Mouse (Mus musculus): ENCODE results near the gene Avpr2. TPM values are rescaled to one million over a fixed set of nuclear protein-coding genes. Genes with fewer than 3 reads are reported as not detected.

Avpr2 gene
- polyA plus RNA-seq, 1 experiment: 0.05 TPM

DNA sequence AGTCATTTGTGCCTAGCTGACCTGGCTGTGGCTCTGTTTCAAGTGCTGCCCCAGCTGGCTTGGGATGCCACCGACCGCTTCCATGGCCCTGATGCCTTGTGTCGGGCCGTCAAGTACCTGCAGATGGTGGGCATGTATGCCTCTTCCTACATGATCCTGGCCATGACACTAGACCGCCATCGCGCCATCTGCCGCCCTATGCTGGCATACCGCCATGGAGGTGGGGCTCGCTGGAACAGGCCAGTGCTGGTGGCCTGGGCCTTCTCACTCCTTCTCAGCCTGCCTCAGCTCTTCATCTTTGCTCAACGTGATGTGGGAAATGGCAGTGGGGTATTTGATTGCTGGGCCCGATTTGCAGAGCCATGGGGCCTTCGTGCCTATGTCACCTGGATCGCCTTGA is 931 bp downstream of the Avpr2 start:
- Histone ChIP-seq H3K27ac (ENCODE audit: insufficient read depth, low read length) (no peak overlapping the region), H3K4me1 (ENCODE audit: control insufficient read depth, insufficient read depth, insufficient read length) (no peaks in the 10 kb centered on the region), H3K4me3 (ENCODE audit: extremely low read depth, insufficient read depth, insufficient read length) (no peak overlapping the region), H3K36me3 (ENCODE audit: control insufficient read depth, insufficient read depth, low read length) (peaks cover 12% of the 10 kb centered on the region; the same call in 1 of the 2 replicates), H3K27me3 (ENCODE audit: control insufficient read depth, insufficient read depth, low read length) (no peaks in the 10 kb centered on the region)
- TF ChIP-seq CTCF (IDR thresholded peaks at IDR 0.05; ENCODE audit: extremely low read depth, insufficient read depth, insufficient read length, insufficient replicate concordance): no peak
- TF ChIP-seq POLR2A (IDR thresholded peaks at IDR 0.05; ENCODE audit: low read depth, low read length): no peak
- WGBS: 92% methylated on average over 14 of the region's 14 CpGs
- no peak for DNase-seq (ENCODE audit: low read depth in 1 of 2, low spot score in 2 of 2)

DNA sequence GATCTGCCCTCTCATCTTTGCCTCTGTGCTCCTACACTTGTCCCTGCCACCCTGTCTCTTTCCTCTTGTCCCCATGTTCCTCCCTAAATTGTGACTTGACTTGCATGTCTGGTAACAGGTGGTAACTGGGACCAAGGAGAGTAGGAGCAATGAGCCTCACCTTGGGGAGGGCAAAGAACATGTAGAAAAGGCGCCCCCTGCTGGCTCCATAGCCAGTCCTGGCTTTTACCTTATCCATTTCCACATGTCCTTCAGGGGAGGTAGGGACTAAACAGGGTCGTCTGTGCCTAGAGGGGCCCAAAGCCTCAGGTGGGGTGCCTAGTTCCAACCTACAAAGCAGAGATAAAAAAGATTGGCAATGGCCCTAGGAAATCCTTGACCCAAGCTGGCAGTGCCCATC is 3.8 kb downstream of the Avpr2 start, which contains the start of gene L1cam:
Gene L1cam (minus strand): TSS at position 387 of the 400 bp plus-strand sequence.
- Histone ChIP-seq H3K27me3 (ENCODE audit: control insufficient read depth, insufficient read depth, low read length) (no peaks in the 10 kb centered on the region), H3K4me1 (ENCODE audit: control insufficient read depth, insufficient read depth, insufficient read length) (no peaks in the 10 kb centered on the region), H3K4me3 (ENCODE audit: extremely low read depth, insufficient read depth, insufficient read length) (no peak within 1 kb of the TSS), H3K27ac (ENCODE audit: insufficient read depth, low read length) (no peak within 1 kb of the TSS), H3K36me3 (ENCODE audit: control insufficient read depth, insufficient read depth, low read length) (peaks cover 19% of the 10 kb centered on the region)
- WGBS: 48% methylated on average over 2 of the region's 2 CpGs
- peak in 1 of 2 experiments; percentile 36 for DNase-seq (ENCODE audit: low read depth in 1 of 2, low spot score in 2 of 2)
- TF ChIP-seq POLR2A (IDR thresholded peaks at IDR 0.05; ENCODE audit: low read depth, low read length): no peak
- peak; percentile 7; the same call in 1 of the 2 replicates for TF ChIP-seq CTCF (IDR thresholded peaks at IDR 0.05; ENCODE audit: extremely low read depth, insufficient read depth, insufficient read length, insufficient replicate concordance)

DNA sequence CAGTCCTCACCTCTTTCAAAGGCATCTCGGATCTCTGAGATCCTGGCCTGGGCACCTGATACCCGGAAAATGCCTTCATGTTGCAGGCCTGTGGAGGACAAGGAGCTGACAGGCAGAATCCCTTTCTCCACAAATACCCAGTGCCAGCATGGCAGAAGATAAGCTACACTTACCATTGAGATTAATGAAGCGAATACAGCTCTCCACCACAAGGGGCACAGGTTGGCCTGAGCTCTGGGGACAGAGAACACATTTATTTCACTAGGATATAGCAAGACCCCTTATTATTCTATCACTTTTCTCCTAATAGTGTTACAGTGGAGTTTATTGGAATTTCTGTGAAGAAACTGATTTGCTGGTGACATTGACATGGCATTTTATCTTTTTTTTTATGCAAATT is 6.1 kb downstream of the Avpr2 start:
- TF ChIP-seq POLR2A (IDR thresholded peaks at IDR 0.05; ENCODE audit: low read depth, low read length) (no peak), CTCF (IDR thresholded peaks at IDR 0.05; ENCODE audit: extremely low read depth, insufficient read depth, insufficient read length, insufficient replicate concordance) (no peak)
- H3K4me3 ChIP-seq (ENCODE audit: extremely low read depth, insufficient read depth, insufficient read length): no peak overlapping the region
- H3K27me3 ChIP-seq (ENCODE audit: control insufficient read depth, insufficient read depth, low read length): no peaks in the 10 kb centered on the region
- no peaks in the 10 kb centered on the region for H3K4me1 ChIP-seq (ENCODE audit: control insufficient read depth, insufficient read depth, insufficient read length)
- peaks cover 17% of the 10 kb centered on the region for H3K36me3 ChIP-seq (ENCODE audit: control insufficient read depth, insufficient read depth, low read length)
- WGBS: 75% methylated on average over 3 of the region's 3 CpGs
- DNase-seq (ENCODE audit: low read depth in 1 of 2, low spot score in 2 of 2): no peak
- H3K27ac ChIP-seq (ENCODE audit: insufficient read depth, low read length): no peak overlapping the region

DNA sequence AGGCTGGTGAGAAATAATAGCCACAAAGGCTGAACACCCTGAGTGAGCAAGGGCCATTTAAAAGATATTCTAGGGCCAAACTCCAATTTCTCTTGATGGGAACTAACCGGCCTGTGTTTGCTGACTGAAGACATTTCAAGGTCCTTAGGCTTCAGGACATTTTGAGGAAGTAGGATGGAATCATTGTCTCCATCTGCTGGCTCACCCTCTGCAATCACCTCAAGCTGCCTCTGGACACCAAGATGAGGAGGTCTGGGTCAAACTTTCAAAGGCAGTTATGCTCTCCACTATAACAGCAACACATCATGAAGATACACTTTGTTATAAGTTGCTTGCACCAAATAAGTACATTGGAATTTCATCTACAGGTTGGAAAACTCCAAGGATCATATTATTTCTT is 18.1 kb downstream of the Avpr2 start:
- TF ChIP-seq CTCF (IDR thresholded peaks at IDR 0.05; ENCODE audit: extremely low read depth, insufficient read depth, insufficient read length, insufficient replicate concordance): no peak
- no peak for TF ChIP-seq POLR2A (IDR thresholded peaks at IDR 0.05; ENCODE audit: low read depth, low read length)
- peak overlapping the region; percentile 68 for H3K4me3 ChIP-seq (ENCODE audit: extremely low read depth, insufficient read depth, insufficient read length)
- H3K36me3 ChIP-seq (ENCODE audit: control insufficient read depth, insufficient read depth, low read length): peaks cover 11% of the 10 kb centered on the region
- H3K27ac ChIP-seq (ENCODE audit: insufficient read depth, low read length): peak overlapping the region; percentile 5; the same call in 1 of the 2 replicates
- DNase-seq (ENCODE audit: low read depth in 1 of 2, low spot score in 2 of 2): no peak
- no peaks in the 10 kb centered on the region for H3K27me3 ChIP-seq (ENCODE audit: control insufficient read depth, insufficient read depth, low read length)
- H3K4me1 ChIP-seq (ENCODE audit: control insufficient read depth, insufficient read depth, insufficient read length): peaks cover 18% of the 10 kb centered on the region; the same call in 1 of the 2 replicates
- 41% methylated on average over 1 of the region's 1 CpGs for WGBS

DNA sequence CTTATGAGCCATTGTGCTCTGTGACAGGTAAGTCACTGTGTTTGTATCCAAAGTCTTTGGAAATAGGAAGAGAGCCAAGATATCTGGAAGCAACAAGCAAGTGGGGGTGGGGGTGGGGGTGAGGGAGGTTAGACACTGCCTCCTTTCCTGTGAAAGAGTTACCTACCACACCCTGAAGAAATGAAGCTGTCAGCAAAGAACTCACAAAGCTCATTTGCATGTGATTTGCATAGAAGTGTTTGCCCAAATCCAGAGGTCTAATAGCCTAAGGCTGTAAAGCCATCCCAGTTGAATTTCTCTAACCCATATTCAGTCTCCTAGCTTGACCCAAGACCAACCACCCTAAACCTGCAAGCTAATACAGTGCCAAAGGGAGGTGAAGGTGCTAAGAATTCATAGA is 18.5 kb downstream of the Avpr2 start:
- Histone ChIP-seq H3K4me1 (ENCODE audit: control insufficient read depth, insufficient read depth, insufficient read length) (peaks cover 18% of the 10 kb centered on the region; the same call in 1 of the 2 replicates), H3K27ac (ENCODE audit: insufficient read depth, low read length) (peak overlapping the region; percentile 94), H3K27me3 (ENCODE audit: control insufficient read depth, insufficient read depth, low read length) (no peaks in the 10 kb centered on the region), H3K4me3 (ENCODE audit: extremely low read depth, insufficient read depth, insufficient read length) (peak overlapping the region; percentile 68), H3K36me3 (ENCODE audit: control insufficient read depth, insufficient read depth, low read length) (peaks cover 8% of the 10 kb centered on the region)
- no peak for DNase-seq (ENCODE audit: low read depth in 1 of 2, low spot score in 2 of 2)
- no peak for TF ChIP-seq POLR2A (IDR thresholded peaks at IDR 0.05; ENCODE audit: low read depth, low read length)
- TF ChIP-seq CTCF (IDR thresholded peaks at IDR 0.05; ENCODE audit: extremely low read depth, insufficient read depth, insufficient read length, insufficient replicate concordance): no peak

DNA sequence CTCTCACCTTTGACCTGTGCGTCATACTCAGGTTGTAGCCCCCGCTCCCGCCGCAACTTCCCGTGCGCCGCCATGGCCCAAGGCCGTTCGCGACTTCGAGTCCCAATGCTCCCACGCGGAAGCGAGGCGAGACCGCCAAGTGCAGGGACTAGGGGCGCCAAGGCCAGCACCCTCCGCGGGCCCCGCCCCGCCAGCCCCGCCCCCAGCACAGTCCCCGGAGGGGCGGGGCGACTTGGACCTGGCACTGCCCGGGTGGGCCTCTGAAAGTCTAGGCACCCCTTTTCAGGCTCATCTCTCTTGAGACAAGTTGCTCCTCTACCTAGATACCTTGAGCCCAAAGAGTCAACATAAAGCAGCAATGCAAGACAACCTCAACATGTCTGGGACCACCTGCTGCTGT is 19.3 kb downstream of the Avpr2 start:
- peak in 1 of 2 experiments; percentile 70 for DNase-seq (ENCODE audit: low read depth in 1 of 2, low spot score in 2 of 2)
- peak overlapping the region; percentile 68 for H3K4me3 ChIP-seq (ENCODE audit: extremely low read depth, insufficient read depth, insufficient read length)
- peaks cover 18% of the 10 kb centered on the region; the same call in 1 of the 2 replicates for H3K4me1 ChIP-seq (ENCODE audit: control insufficient read depth, insufficient read depth, insufficient read length)
- no peaks in the 10 kb centered on the region for H3K27me3 ChIP-seq (ENCODE audit: control insufficient read depth, insufficient read depth, low read length)
- H3K36me3 ChIP-seq (ENCODE audit: control insufficient read depth, insufficient read depth, low read length): peaks cover 2% of the 10 kb centered on the region; the same call in 1 of the 2 replicates
- H3K27ac ChIP-seq (ENCODE audit: insufficient read depth, low read length): peak overlapping the region; percentile 94
- TF ChIP-seq POLR2A (IDR thresholded peaks at IDR 0.05; ENCODE audit: low read depth, low read length) (peak; percentile 60), CTCF (IDR thresholded peaks at IDR 0.05; ENCODE audit: extremely low read depth, insufficient read depth, insufficient read length, insufficient replicate concordance) (no peak)
- WGBS: 23% methylated on average over 26 of the region's 26 CpGs

DNA sequence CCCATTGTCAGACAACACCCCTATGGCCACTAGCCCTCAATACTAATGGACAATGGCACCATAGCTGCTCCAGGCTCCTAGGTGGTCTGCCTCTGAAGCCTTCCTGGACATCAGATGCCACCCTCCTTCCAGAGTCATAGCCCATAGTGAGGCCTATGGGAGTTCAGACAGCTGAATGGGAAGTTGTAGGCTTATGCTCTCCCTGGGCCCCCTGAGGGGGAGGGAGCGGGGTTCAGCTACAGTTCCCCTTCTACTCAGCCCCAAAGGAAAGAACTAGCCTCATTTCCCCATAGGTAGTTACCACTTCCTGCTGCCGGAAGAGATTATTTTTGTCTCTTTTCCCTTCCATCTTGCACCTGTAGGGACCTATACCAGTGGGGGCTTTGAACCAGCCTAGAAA is 19.7 kb downstream of the Avpr2 start:
- H3K27ac ChIP-seq (ENCODE audit: insufficient read depth, low read length): peak overlapping the region; percentile 94
- peak; percentile 50 to 71 for DNase-seq (ENCODE audit: low read depth in 1 of 2, low spot score in 2 of 2)
- WGBS: 33% methylated on average over 2 of the region's 2 CpGs
- peak overlapping the region; percentile 68 for H3K4me3 ChIP-seq (ENCODE audit: extremely low read depth, insufficient read depth, insufficient read length)
- no peaks in the 10 kb centered on the region for H3K36me3 ChIP-seq (ENCODE audit: control insufficient read depth, insufficient read depth, low read length)
- no peak for TF ChIP-seq CTCF (IDR thresholded peaks at IDR 0.05; ENCODE audit: extremely low read depth, insufficient read depth, insufficient read length, insufficient replicate concordance)
- TF ChIP-seq POLR2A (IDR thresholded peaks at IDR 0.05; ENCODE audit: low read depth, low read length): no peak; the same call in 1 of the 2 replicates
- H3K27me3 ChIP-seq (ENCODE audit: control insufficient read depth, insufficient read depth, low read length): no peaks in the 10 kb centered on the region
- H3K4me1 ChIP-seq (ENCODE audit: control insufficient read depth, insufficient read depth, insufficient read length): peaks cover 18% of the 10 kb centered on the region; the same call in 1 of the 2 replicates
